Mouse (Mus musculus): ENCODE results near the gene Tsen54. TPM values are rescaled to one million over a fixed set of nuclear protein-coding genes. Genes with fewer than 3 reads are reported as not detected.

Gene Tsen54
- polyA plus RNA-seq, 1 experiment from 2014 or later: 28.3 TPM

DNA sequence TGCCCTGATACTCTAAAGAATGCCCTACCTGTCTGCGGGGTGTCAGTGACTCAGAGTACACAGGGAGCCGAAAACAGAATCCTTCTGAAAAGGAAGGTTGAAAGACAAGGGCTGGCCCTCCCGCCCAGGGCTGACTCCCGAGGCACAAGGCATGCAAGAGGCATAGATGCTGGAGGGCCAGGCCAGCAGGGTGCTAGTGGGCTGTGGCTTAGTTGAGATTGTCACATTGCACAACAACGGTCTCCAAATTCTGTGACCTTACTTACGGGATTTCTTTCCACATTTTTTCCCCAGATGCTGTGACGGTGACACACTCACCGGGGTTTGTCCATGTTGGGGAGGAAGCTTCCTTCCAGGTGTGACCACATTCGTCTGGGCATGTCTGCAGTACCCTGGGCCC, 37.6 kb upstream of the Tsen54 start:
- H3K27ac ChIP-seq (ENCODE audit: low read length): no peak overlapping the region
- no peaks in the 10 kb centered on the region for H3K36me3 ChIP-seq (ENCODE audit: control insufficient read depth, insufficient read depth)
- H3K4me1 ChIP-seq (replicated peaks; ENCODE audit: control insufficient read depth, insufficient read depth, low read length): peaks cover 43% of the 10 kb centered on the region
- no peak overlapping the region for H3K4me2 ChIP-seq (ENCODE audit: low read length)
- H3K9me3 ChIP-seq (ENCODE audit: control insufficient read depth, low read length): no peaks in the 10 kb centered on the region; the same call in 1 of the 2 replicates
- H3K27me3 ChIP-seq (replicated peaks; ENCODE audit: control insufficient read depth, insufficient read depth, low read length): no peaks in the 10 kb centered on the region
- 49% methylated on average over 9 of the region's 9 CpGs for WGBS
- H3K4me3 ChIP-seq (replicated peaks; ENCODE audit: low read length): no peak overlapping the region
- ATAC-seq: no peak
- H3K9ac ChIP-seq (replicated peaks; ENCODE audit: low read depth, low read length): no peak overlapping the region

DNA sequence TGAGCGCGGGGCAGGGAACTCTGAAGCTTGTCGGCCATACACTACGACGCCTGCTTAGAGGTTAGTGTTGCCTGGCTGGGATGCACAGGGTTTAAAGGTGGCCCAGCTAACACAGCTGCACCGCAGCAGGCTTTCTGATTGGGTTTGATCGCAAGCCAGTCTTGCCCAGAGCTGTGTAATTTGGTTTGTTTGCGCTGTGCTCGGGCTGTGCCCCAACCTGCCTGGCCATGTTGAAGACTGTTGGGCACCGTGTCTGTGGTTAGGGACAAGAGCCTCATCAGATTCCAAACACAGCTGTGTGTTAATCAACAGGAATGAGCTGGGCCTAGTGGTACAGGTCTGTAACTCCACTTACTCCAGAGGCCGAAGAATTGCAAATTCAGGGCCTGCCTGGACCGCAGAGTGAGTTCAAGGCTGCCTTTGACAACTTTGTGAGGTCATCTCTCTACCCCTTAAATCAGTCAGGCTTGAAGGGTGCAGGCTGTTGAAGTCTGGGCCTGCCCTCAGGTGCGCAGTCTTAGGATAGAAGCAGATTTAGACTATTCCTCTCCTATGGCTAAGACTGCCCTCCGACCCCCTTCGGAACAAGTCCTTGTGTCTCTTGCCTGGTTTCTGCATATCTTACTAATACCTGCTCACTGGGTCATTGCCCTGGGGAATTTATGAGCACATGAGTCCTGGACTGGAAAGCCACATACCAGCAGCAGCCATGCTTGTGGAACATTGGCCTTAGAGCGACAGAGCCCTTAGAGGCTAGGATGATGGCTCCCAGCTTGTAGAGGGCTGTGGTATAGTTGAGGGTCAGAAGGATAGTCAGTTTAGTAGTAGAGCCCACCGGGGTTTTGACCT, 36.8 kb upstream of the Tsen54 start:
- H3K27ac ChIP-seq (ENCODE audit: low read length): no peak overlapping the region
- no peaks in the 10 kb centered on the region for H3K27me3 ChIP-seq (replicated peaks; ENCODE audit: control insufficient read depth, insufficient read depth, low read length)
- H3K9me3 ChIP-seq (ENCODE audit: control insufficient read depth, low read length): no peaks in the 10 kb centered on the region; the same call in 1 of the 2 replicates
- no peak overlapping the region for H3K4me3 ChIP-seq (replicated peaks; ENCODE audit: low read length)
- no peaks in the 10 kb centered on the region for H3K36me3 ChIP-seq (ENCODE audit: control insufficient read depth, insufficient read depth)
- no peak for ATAC-seq
- H3K9ac ChIP-seq (replicated peaks; ENCODE audit: low read depth, low read length): no peak overlapping the region
- 83% methylated on average over 17 of the region's 17 CpGs for WGBS
- H3K4me1 ChIP-seq (replicated peaks; ENCODE audit: control insufficient read depth, insufficient read depth, low read length): peaks cover 43% of the 10 kb centered on the region
- no peak overlapping the region for H3K4me2 ChIP-seq (ENCODE audit: low read length)

DNA sequence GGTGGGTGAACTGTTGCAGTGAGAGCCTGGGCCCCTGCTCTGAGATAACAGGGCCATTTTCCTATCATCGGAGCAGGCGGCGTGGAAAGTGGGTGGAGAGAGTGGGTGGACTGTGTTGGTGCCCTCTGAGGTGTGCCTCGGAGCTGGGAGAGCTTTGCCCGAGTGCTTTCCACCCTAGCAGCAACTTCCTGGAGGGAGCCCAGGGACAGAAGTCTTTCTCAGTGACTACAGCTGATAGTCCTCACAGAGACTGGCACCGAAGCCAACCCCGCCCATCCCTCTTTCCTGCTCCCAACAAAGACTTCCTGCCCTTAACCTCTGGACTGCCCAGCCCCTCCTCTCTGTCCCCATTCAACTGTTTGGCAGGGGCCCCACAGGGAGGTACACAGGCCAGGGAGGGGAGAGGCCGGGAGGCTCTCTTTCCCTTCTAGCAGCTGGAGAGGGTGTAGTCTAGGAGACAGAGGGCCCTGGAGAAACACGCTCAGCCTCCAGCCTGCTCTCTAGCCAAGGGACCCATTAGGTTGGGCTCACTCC, 35.4 kb upstream of the Tsen54 start:
- Histone ChIP-seq H3K9ac (replicated peaks; ENCODE audit: low read depth, low read length) (no peak overlapping the region), H3K4me2 (ENCODE audit: low read length) (no peak overlapping the region), H3K4me3 (replicated peaks; ENCODE audit: low read length) (no peak overlapping the region)

DNA sequence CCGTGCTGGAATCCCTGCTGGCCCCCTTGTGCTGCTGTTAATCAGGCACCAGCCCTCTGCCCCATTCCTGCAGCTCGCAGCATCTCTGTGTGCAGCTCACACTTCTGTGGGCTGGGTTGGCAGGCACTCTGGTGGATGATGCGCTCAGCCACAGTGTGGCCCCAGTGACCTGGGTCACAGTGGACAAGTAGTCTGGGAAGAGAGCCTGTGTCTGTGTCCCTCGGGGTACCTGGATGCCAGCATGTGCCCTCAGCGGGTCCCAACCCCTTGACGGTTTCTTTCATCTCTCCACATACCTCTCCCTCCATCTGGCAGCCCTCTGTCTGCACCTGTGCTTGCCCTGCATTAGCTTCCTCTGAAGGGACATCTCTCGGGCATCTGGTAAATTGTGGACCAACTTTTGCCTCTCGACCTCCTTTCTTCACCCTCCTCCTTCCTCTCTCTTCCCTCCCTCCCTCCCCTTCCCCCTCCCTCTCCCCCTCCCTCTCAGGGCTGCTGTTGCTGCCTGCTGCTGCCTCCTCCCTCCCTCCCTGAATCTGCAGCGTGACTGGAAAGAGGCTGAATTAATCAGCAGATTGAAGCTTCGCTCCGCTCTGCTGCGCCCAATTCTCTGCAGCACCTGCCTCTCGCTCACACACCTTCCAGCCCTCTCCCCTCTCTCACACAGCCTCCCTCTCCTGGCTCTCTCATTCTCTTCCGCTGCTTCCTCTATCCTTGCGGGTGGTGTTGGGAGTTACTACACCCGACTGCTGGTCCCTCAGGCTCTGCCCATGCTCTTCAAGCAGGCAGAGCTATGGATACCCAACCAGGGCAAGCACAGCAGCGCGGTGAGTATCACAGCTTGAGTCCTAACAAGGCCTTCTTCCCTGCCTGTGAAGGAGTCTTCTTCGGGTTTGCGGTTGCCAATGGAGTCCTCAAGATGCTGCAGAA, 34.1 kb upstream of the Tsen54 start:
- ATAC-seq: peak; percentile 80
- H3K36me3 ChIP-seq (ENCODE audit: control insufficient read depth, insufficient read depth): no peaks in the 10 kb centered on the region
- H3K27me3 ChIP-seq (replicated peaks; ENCODE audit: control insufficient read depth, insufficient read depth, low read length): no peaks in the 10 kb centered on the region
- 7% methylated on average over 20 of the region's 20 CpGs for WGBS
- H3K4me3 ChIP-seq (replicated peaks; ENCODE audit: low read length): 0 out of 2 replicates have a peak overlapping the region, but pooled peaks have one; percentile 12
- H3K27ac ChIP-seq (ENCODE audit: low read length): peak overlapping the region; percentile 64
- peak overlapping the region; percentile 39 for H3K9ac ChIP-seq (replicated peaks; ENCODE audit: low read depth, low read length)
- no peaks in the 10 kb centered on the region for H3K9me3 ChIP-seq (ENCODE audit: control insufficient read depth, low read length)
- H3K4me1 ChIP-seq (replicated peaks; ENCODE audit: control insufficient read depth, insufficient read depth, low read length): peaks cover 43% of the 10 kb centered on the region
- peak overlapping the region; percentile 39 for H3K4me2 ChIP-seq (ENCODE audit: low read length)

More for the DNA sequence above, 35.4 kb upstream of the Tsen54 start:
- Histone ChIP-seq H3K4me1 (replicated peaks; ENCODE audit: control insufficient read depth, insufficient read depth, low read length) (peaks cover 43% of the 10 kb centered on the region), H3K27ac (ENCODE audit: low read length) (peak overlapping the region; percentile 38), H3K36me3 (ENCODE audit: control insufficient read depth, insufficient read depth) (no peaks in the 10 kb centered on the region), H3K27me3 (replicated peaks; ENCODE audit: control insufficient read depth, insufficient read depth, low read length) (no peaks in the 10 kb centered on the region), H3K9me3 (ENCODE audit: control insufficient read depth, low read length) (no peaks in the 10 kb centered on the region)
- ATAC-seq: peak; percentile 65
- 4% methylated on average over 9 of the region's 9 CpGs for WGBS

DNA sequence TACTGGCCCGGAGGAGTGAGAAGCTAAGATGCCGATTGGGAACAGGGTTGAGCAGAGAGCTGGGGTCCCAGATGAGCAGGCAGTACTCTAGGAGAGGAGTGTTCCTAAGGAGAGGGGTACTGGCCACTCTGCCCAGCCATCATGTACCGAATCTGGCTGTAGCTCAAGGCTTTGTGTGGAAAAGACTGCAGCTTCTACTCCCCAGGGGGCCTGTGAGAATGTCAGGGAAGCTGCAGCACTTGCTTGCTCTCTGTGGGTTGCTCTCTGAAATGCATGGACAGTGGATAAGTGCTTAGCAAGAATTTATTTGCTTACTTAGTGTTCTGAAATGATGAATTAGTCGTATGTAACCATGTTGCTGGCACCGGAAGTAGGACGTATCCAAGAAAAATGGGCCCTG, 28.1 kb upstream of the Tsen54 start:
- Histone ChIP-seq H3K4me2 (ENCODE audit: low read length) (no peak overlapping the region), H3K27me3 (replicated peaks; ENCODE audit: control insufficient read depth, insufficient read depth, low read length) (no peaks in the 10 kb centered on the region), H3K4me3 (replicated peaks; ENCODE audit: low read length) (no peak overlapping the region), H3K4me1 (replicated peaks; ENCODE audit: control insufficient read depth, insufficient read depth, low read length) (peaks cover 2% of the 10 kb centered on the region; the same call in 1 of the 2 replicates), H3K27ac (ENCODE audit: low read length) (no peak overlapping the region), H3K9me3 (ENCODE audit: control insufficient read depth, low read length) (no peaks in the 10 kb centered on the region), H3K9ac (replicated peaks; ENCODE audit: low read depth, low read length) (no peak overlapping the region), H3K36me3 (ENCODE audit: control insufficient read depth, insufficient read depth) (peaks cover 2% of the 10 kb centered on the region; the same call in 1 of the 2 replicates)
- ATAC-seq: no peak
- WGBS: 67% methylated on average over 6 of the region's 6 CpGs

DNA sequence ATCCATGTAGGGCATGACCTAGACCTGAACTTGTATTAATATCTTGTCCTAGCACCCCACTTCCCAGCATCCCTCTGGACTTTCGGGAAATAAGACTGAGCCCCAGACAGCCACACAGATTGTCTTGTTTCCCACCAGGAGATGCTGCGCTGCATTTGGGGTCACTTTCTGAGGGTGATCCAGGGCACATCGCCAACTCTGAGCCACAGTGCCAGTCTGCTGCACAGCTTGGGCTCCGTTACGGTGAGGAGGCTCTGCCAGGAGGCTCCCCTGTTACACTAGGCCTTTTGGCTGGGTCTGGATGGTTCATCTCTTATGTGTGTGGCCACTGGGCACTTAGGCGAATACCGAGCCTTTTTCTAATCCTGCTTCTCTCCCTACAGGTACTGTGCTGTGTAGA, 24.7 kb upstream of the Tsen54 start:
- H3K4me1 ChIP-seq (replicated peaks; ENCODE audit: control insufficient read depth, insufficient read depth, low read length): no peaks in the 10 kb centered on the region
- no peak overlapping the region for H3K4me3 ChIP-seq (replicated peaks; ENCODE audit: low read length)
- no peak for ATAC-seq
- no peaks in the 10 kb centered on the region for H3K9me3 ChIP-seq (ENCODE audit: control insufficient read depth, low read length)
- no peak overlapping the region for H3K4me2 ChIP-seq (ENCODE audit: low read length)
- no peak overlapping the region for H3K9ac ChIP-seq (replicated peaks; ENCODE audit: low read depth, low read length)
- peaks cover 20% of the 10 kb centered on the region for H3K36me3 ChIP-seq (ENCODE audit: control insufficient read depth, insufficient read depth)
- H3K27me3 ChIP-seq (replicated peaks; ENCODE audit: control insufficient read depth, insufficient read depth, low read length): no peaks in the 10 kb centered on the region
- no peak overlapping the region for H3K27ac ChIP-seq (ENCODE audit: low read length)
- WGBS: 81% methylated on average over 7 of the region's 7 CpGs

DNA sequence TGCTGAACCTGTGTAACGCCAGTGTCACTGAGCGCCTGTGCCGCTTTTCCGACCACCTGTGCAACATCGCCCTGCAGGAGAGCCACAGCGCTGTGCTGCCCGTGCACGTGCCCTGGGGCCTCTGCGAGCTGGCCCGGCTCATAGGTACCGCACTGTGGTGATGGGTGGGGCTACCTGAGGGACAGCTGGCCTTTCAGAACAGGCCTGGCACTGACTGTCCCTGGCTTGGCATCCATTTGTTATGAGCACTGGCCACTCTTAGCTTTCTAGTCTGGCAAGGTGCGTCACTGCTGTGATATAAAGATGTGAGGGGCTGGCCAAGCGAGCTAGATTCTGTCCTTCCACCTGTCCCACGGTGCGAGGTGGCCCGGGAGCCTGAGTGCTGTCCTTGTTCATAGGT, 22.6 kb upstream of the Tsen54 start:
- Histone ChIP-seq H3K4me1 (replicated peaks; ENCODE audit: control insufficient read depth, insufficient read depth, low read length) (no peaks in the 10 kb centered on the region), H3K4me2 (ENCODE audit: low read length) (no peak overlapping the region), H3K27ac (ENCODE audit: low read length) (no peak overlapping the region), H3K9me3 (ENCODE audit: control insufficient read depth, low read length) (no peaks in the 10 kb centered on the region), H3K36me3 (ENCODE audit: control insufficient read depth, insufficient read depth) (peaks cover 33% of the 10 kb centered on the region), H3K27me3 (replicated peaks; ENCODE audit: control insufficient read depth, insufficient read depth, low read length) (no peaks in the 10 kb centered on the region), H3K4me3 (replicated peaks; ENCODE audit: low read length) (no peak overlapping the region), H3K9ac (replicated peaks; ENCODE audit: low read depth, low read length) (no peak overlapping the region)
- ATAC-seq: no peak
- 93% methylated on average over 16 of the region's 16 CpGs for WGBS

DNA sequence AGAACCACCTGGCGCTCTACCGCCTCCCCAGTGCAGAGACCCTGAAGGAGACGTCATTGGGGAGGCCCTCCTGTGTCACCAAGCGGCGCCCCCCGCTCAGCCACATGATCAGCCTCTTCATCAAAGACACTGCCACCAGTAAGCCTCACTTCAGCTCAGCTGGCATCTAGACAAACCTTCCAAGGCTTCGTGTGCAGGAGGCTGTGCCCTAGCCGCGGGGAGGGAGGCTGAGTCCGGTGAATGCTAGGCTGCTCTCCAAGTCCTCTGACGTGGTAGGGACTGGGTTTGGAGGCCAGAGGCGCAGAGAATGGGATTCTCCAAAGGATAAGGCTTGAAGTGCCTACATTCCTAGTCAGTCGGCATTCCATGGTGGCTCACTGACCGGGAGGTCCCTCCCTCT, 22.2 kb upstream of the Tsen54 start:
- Histone ChIP-seq H3K4me1 (replicated peaks; ENCODE audit: control insufficient read depth, insufficient read depth, low read length) (no peaks in the 10 kb centered on the region), H3K4me3 (replicated peaks; ENCODE audit: low read length) (no peak overlapping the region), H3K36me3 (ENCODE audit: control insufficient read depth, insufficient read depth) (peaks cover 33% of the 10 kb centered on the region), H3K27me3 (replicated peaks; ENCODE audit: control insufficient read depth, insufficient read depth, low read length) (no peaks in the 10 kb centered on the region), H3K27ac (ENCODE audit: low read length) (no peak overlapping the region), H3K9ac (replicated peaks; ENCODE audit: low read depth, low read length) (no peak overlapping the region), H3K9me3 (ENCODE audit: control insufficient read depth, low read length) (no peaks in the 10 kb centered on the region), H3K4me2 (ENCODE audit: low read length) (no peak overlapping the region)
- no peak for ATAC-seq
- WGBS: 81% methylated on average over 14 of the region's 14 CpGs

DNA sequence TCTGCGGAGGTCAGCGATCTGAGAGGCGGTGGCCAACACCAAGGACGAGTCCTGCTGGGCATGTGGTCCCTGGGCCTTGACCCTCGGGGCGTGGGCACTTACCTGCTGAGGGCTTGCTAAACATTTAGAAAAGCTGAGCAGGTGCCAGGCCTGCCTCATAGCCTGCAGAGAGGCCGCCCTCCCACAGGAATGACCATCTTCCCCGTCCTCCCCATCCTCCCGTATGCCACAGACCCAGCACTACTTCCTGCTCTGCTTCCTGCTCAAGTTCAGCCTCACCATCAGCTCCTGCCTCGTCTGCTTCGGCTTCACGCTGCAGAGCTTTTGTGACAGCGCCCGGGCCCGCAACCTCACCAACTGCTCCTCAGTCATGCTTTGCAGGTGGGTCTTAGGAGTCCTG, 17.6 kb upstream of the Tsen54 start:
- Histone ChIP-seq H3K36me3 (ENCODE audit: control insufficient read depth, insufficient read depth) (peaks cover 32% of the 10 kb centered on the region), H3K9ac (replicated peaks; ENCODE audit: low read depth, low read length) (no peak overlapping the region), H3K27me3 (replicated peaks; ENCODE audit: control insufficient read depth, insufficient read depth, low read length) (no peaks in the 10 kb centered on the region), H3K4me2 (ENCODE audit: low read length) (no peak overlapping the region), H3K27ac (ENCODE audit: low read length) (no peak overlapping the region), H3K9me3 (ENCODE audit: control insufficient read depth, low read length) (no peaks in the 10 kb centered on the region), H3K4me1 (replicated peaks; ENCODE audit: control insufficient read depth, insufficient read depth, low read length) (no peaks in the 10 kb centered on the region), H3K4me3 (replicated peaks; ENCODE audit: low read length) (no peak overlapping the region)
- no peak for ATAC-seq
- WGBS: 81% methylated on average over 15 of the region's 15 CpGs

All from forebrain, embryonic 16.5 days (tissue).